Mouse (Mus musculus) left cerebral cortex, postnatal 25 days (tissue): ENCODE results near the gene Rtl8b. TPM values are rescaled to one million over a fixed set of nuclear protein-coding genes. Genes with fewer than 3 reads are reported as not detected.

Source experiments
- total RNA-seq, 2 experiments: library from RNA; stranded (reverse); gene quantifications; 2 replicates each; pipeline ENCODE4 v1.2.3; 2021

Rtl8b gene
- total RNA-seq, 2 experiments from 2014 or later: 254 to 265 TPM

Other genes with a start within 250 kb of the Rtl8b start
- gene Etd, start 235.5 kb downstream of the Rtl8b start, total RNA-seq: not detected
- 100 to 1,000 TPM; 253 to 257 TPM for gene Rtl8c, start 62.4 kb downstream of the Rtl8b start, total RNA-seq
- not detected for gene Gm14597, start 61.4 kb downstream of the Rtl8b start, total RNA-seq
- gene Rtl8a, start 26.7 kb downstream of the Rtl8b start, total RNA-seq: 100 to 1,000 TPM; 296 to 378 TPM
- gene 4930502E18Rik, start 54.4 kb upstream of the Rtl8b start, total RNA-seq: under 1 TPM; 0.25 to 0.30 TPM
- not detected for gene 1700013H16Rik, start 87.4 kb upstream of the Rtl8b start, total RNA-seq
- gene Zfp36l3, start 106.0 kb upstream of the Rtl8b start, total RNA-seq: not detected
- 1 to 10 TPM; 1.2 to 1.7 TPM for gene Xlr, start 127.3 kb upstream of the Rtl8b start, total RNA-seq